24 mouse cellular contexts compared by ENCODE assay signal in the genomic region with DNA sequence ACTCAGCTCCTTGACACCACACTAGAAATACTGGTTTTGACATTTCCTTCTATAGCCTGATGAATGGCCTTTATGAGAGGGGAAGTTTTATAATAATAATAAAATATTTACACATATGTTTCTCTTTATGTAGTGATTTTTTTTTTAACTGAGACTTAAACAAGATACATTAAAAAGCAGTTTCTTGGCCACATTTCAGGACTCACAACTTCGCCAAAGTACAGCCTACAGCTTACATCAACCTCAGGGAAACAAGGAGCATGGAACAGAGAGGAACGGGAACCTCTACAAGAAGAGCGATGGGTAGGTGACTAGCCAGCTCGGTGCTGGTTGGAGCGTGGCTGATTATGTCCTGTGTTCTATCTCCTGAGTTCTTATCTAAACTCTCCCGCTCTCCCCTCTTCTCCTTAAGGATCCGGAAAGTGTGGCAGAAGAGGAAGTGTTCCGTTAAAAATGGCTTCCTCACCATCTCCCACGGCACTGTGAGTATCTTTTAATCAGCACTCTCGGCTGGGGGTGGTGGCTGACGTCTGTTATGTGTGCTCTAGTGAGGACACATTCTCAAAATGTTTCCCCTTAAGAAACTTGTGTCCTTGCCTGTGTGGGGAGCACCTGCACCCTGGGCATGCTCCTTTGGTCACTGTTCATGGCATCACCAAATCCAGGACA.
A peak's percentile ranks its signal among the peaks of the same experiment; 100 is the strongest.
DNase-seq lines count a peak whose midpoint lies in the region; ATAC-seq and TF ChIP-seq lines count a peak whose summit lies in the region.
"Had no signal": no experiment of that assay in that cellular context is flagged by ENCODE, and none has a peak within 500 bp of the region (broad histone marks: within the 10 kb centered on the region; RNA-seq: fewer than 3 reads in every experiment).

No protein-coding gene starts in this region.

- ATAC-seq in embryonic facial prominence, embryonic 14.5 days (ENCODE audit: low read depth), result no peak
- no peak for ATAC-seq in liver, embryonic 13.5 days (ENCODE audit: low read depth)
- ATAC-seq in liver, postnatal 0 days, result no peak
- ATAC-seq in megakaryocyte-erythroid progenitor cell, adult 5-6 weeks (replicated peaks; ENCODE audit: low FRiP score, low TSS enrichment, poor library complexity, severe bottlenecking), result peak; percentile 31; the same call in 1 of the 2 replicates
- ATAC-seq in midbrain, postnatal 0 days (ENCODE audit: low FRiP score), result no peak
- ATAC-seq: forebrain, embryonic 14.5 days; hindbrain, embryonic 16.5 days had no signal

- H3K27ac ChIP-seq in embryonic facial prominence, embryonic 14.5 days (replicated peaks; ENCODE audit: low read depth, low read length), result no peak overlapping the region
- H3K27ac ChIP-seq in embryonic facial prominence, embryonic 10.5 days (replicated peaks), result no peak overlapping the region
- no peak overlapping the region for H3K27ac ChIP-seq in liver, embryonic 13.5 days
- H3K27ac ChIP-seq in liver, postnatal 0 days (ENCODE audit: low read depth), result no peak overlapping the region
- H3K27ac ChIP-seq in midbrain, postnatal 0 days (ENCODE audit: low read depth, low read length), result no peak overlapping the region
- H3K27ac ChIP-seq: gastrocnemius, adult 2 months; layer of hippocampus, adult 2 months; midbrain, embryonic 12.5 days; neural tube, embryonic 13.5 days had no signal

- no peaks in the 10 kb centered on the region for H3K4me1 ChIP-seq in embryonic facial prominence, embryonic 14.5 days (ENCODE audit: control insufficient read depth, insufficient read depth, low read length)
- H3K4me1 ChIP-seq in embryonic facial prominence, embryonic 10.5 days, result no peaks in the 10 kb centered on the region
- H3K4me1 ChIP-seq in liver, embryonic 13.5 days (replicated peaks), result peaks cover 18% of the 10 kb centered on the region
- no peaks in the 10 kb centered on the region for H3K4me1 ChIP-seq in liver, postnatal 0 days (ENCODE audit: insufficient read depth)
- no peaks in the 10 kb centered on the region for H3K4me1 ChIP-seq in midbrain, postnatal 0 days (ENCODE audit: insufficient read depth, low read length)
- H3K4me1 ChIP-seq: midbrain, embryonic 12.5 days; neural tube, embryonic 13.5 days had no signal

- 72% methylated on average over 11 of the region's 11 CpGs for WGBS in embryonic facial prominence, embryonic 14.5 days
- 89% methylated on average over 11 of the region's 11 CpGs for WGBS in embryonic facial prominence, embryonic 10.5 days
- WGBS in liver, embryonic 13.5 days (ENCODE audit: insufficient replicate concordance), result 21% methylated on average over 11 of the region's 11 CpGs
- 42% methylated on average over 11 of the region's 11 CpGs for WGBS in liver, postnatal 0 days (ENCODE audit: insufficient replicate concordance)
- 90% methylated on average over 9 of the region's 11 CpGs for WGBS in midbrain, postnatal 0 days

- H3K4me3 ChIP-seq in embryonic facial prominence, embryonic 14.5 days (ENCODE audit: low read depth, low read length), result no peak overlapping the region
- H3K4me3 ChIP-seq in embryonic facial prominence, embryonic 10.5 days, result no peak overlapping the region
- no peak overlapping the region for H3K4me3 ChIP-seq in liver, embryonic 13.5 days (replicated peaks)
- H3K4me3 ChIP-seq in liver, postnatal 0 days (ENCODE audit: low read depth, low read length), result no peak overlapping the region
- no peak overlapping the region for H3K4me3 ChIP-seq in midbrain, postnatal 0 days (ENCODE audit: low read depth, low read length)
- H3K4me3 ChIP-seq: gastrocnemius, adult 2 months; layer of hippocampus, adult 2 months; midbrain, embryonic 12.5 days; neural tube, embryonic 13.5 days had no signal

- H3K36me3 ChIP-seq in embryonic facial prominence, embryonic 14.5 days (ENCODE audit: control insufficient read depth, insufficient read depth, low read length), result peaks cover 37% of the 10 kb centered on the region; the same call in 1 of the 2 replicates
- peaks cover 90% of the 10 kb centered on the region for H3K36me3 ChIP-seq in embryonic facial prominence, embryonic 10.5 days (replicated peaks)
- H3K36me3 ChIP-seq in liver, embryonic 13.5 days, result no peaks in the 10 kb centered on the region
- no peaks in the 10 kb centered on the region for H3K36me3 ChIP-seq in liver, postnatal 0 days (replicated peaks; ENCODE audit: insufficient read depth, low read length)
- H3K36me3 ChIP-seq in midbrain, postnatal 0 days (ENCODE audit: insufficient read depth, low read length), result peaks cover 36% of the 10 kb centered on the region
- H3K36me3 ChIP-seq: G1E had no signal

- H3K9me3 ChIP-seq in embryonic facial prominence, embryonic 14.5 days (ENCODE audit: control insufficient read depth, low read length), result no peaks in the 10 kb centered on the region
- H3K9me3 ChIP-seq in embryonic facial prominence, embryonic 10.5 days, result no peaks in the 10 kb centered on the region
- no peaks in the 10 kb centered on the region for H3K9me3 ChIP-seq in liver, embryonic 13.5 days (replicated peaks)
- no peaks in the 10 kb centered on the region for H3K9me3 ChIP-seq in liver, postnatal 0 days (ENCODE audit: low read length)
- H3K9me3 ChIP-seq in midbrain, postnatal 0 days (ENCODE audit: low read length), result no peaks in the 10 kb centered on the region
- H3K9me3 ChIP-seq: midbrain, embryonic 12.5 days; neural tube, embryonic 13.5 days had no signal

- DNase-seq in embryonic facial prominence, embryonic 14.5 days (ENCODE audit: low spot score), result peak; percentile 44
- no peak for DNase-seq in embryonic facial prominence, embryonic 10.5 days (ENCODE audit: low spot score)
- DNase-seq in liver, embryonic 13.5 days, result no peak
- DNase-seq in liver, postnatal 0 days, result no peak
- peak; percentile 33 for DNase-seq in brain, adult 2 months (ENCODE audit: low read depth, low spot score)
- no peak for DNase-seq in midbrain, postnatal 0 days (ENCODE audit: low spot score)
- DNase-seq: adrenal gland, postnatal 14 days; cerebellum, adult 18-20 months; cerebellum, postnatal 10 days; gastrocnemius, adult 2 months; gastrocnemius, postnatal 36 days; heart, postnatal 14 days; kidney, adult 18-20 months; kidney, postnatal 36 days; left cerebral cortex, postnatal 4 days; lung, adult 2 months; right cerebral cortex, postnatal 14 days had no signal

- H3K27me3 ChIP-seq in embryonic facial prominence, embryonic 14.5 days (replicated peaks; ENCODE audit: control insufficient read depth, insufficient read depth, low read length), result no peaks in the 10 kb centered on the region
- H3K27me3 ChIP-seq in embryonic facial prominence, embryonic 10.5 days (replicated peaks; ENCODE audit: low read depth, poor library complexity, severe bottlenecking), result no peaks in the 10 kb centered on the region
- H3K27me3 ChIP-seq in liver, embryonic 13.5 days, result no peaks in the 10 kb centered on the region
- H3K27me3 ChIP-seq in liver, postnatal 0 days (ENCODE audit: insufficient read depth, low read length), result no peaks in the 10 kb centered on the region
- no peaks in the 10 kb centered on the region for H3K27me3 ChIP-seq in midbrain, postnatal 0 days (ENCODE audit: insufficient read depth, low read length)
- H3K27me3 ChIP-seq: midbrain, embryonic 12.5 days; neural tube, embryonic 13.5 days had no signal

- no peak overlapping the region for H3K9ac ChIP-seq in embryonic facial prominence, embryonic 14.5 days (ENCODE audit: low read depth, low read length)
- H3K9ac ChIP-seq in liver, embryonic 13.5 days, result no peak overlapping the region
- H3K9ac ChIP-seq in liver, postnatal 0 days (replicated peaks), result no peak overlapping the region
- H3K9ac ChIP-seq in midbrain, postnatal 0 days (replicated peaks; ENCODE audit: low read length, poor library complexity, severe bottlenecking), result no peak overlapping the region
- H3K9ac ChIP-seq: midbrain, embryonic 12.5 days; neural tube, embryonic 13.5 days had no signal

- H3K4me2 ChIP-seq in embryonic facial prominence, embryonic 14.5 days (ENCODE audit: low read depth, low read length), result no peak overlapping the region
- H3K4me2 ChIP-seq in liver, embryonic 13.5 days, result peak overlapping the region; percentile 21; the same call in 1 of the 2 replicates
- H3K4me2 ChIP-seq in liver, postnatal 0 days (ENCODE audit: low read depth, low read length), result no peak overlapping the region
- H3K4me2 ChIP-seq in midbrain, postnatal 0 days (ENCODE audit: low read depth, low read length, poor library complexity, severe bottlenecking), result no peak overlapping the region
- H3K4me2 ChIP-seq: midbrain, embryonic 12.5 days; neural tube, embryonic 13.5 days had no signal

- no peak for TF ChIP-seq EP300 in liver, postnatal 0 days (IDR thresholded peaks at IDR 0.05; ENCODE audit: low read depth)

- no peak for TF ChIP-seq CTCF in liver, postnatal 0 days (IDR thresholded peaks at IDR 0.05; ENCODE audit: low read depth)
- no peak for TF ChIP-seq CTCF in midbrain, postnatal 0 days (IDR thresholded peaks at IDR 0.05)

Comparison
In these comparisons a context has a peak if more than half of its experiments do, and no peak if none do; other contexts are left out.
1. DNase-seq: peak in embryonic facial prominence, embryonic 14.5 days (single experiment) and brain, adult 2 months (single experiment); none in embryonic facial prominence, embryonic 10.5 days (single experiment), liver, embryonic 13.5 days (single experiment), liver, postnatal 0 days (single experiment) and midbrain, postnatal 0 days (single experiment).